Mouse (Mus musculus) G1E (cell line): ENCODE measurements around the gene Usp3. TPM values are rescaled to one million over a fixed set of nuclear protein-coding genes. Genes with fewer than 3 reads are reported as not detected.

Experiments used
- ATAC-seq: 2 replicates; pipeline ENCODE4 v1.8.0; 2016; ENCODE audit warnings: mild to moderate bottlenecking; ENCODE audit not compliant: insufficient number of reproducible peaks, poor library complexity, low FRiP score, severe bottlenecking; ENCODE audit errors: extremely low read depth
- DNase-seq: peaks from one replicate; pipeline ENCODE4 v3.0.0; 2012; ENCODE audit warnings: low spot score
- H3K27me3 ChIP-seq: 2 replicates; pipeline ENCODE4 v1.6.1; 2012; ENCODE audit warnings: mild to moderate bottlenecking, low read length, inconsistent platforms; ENCODE audit not compliant: insufficient read depth
- H3K36me3 ChIP-seq: replicated peaks from 2 replicates; pipeline ENCODE3; 2012; ENCODE audit warnings: mild to moderate bottlenecking, inconsistent platforms
- H3K4me1 ChIP-seq: 2 replicates; pipeline ENCODE4 v1.6.1; 2012; ENCODE audit warnings: low read depth, low read length, inconsistent platforms, mixed read lengths; ENCODE audit not compliant: insufficient read depth
- H3K4me3 ChIP-seq: 2 replicates; pipeline ENCODE4 v1.5.1; 2012; ENCODE audit warnings: low read depth, mild to moderate bottlenecking, inconsistent platforms, low read length, moderate library complexity, mixed read lengths
- H3K9me3 ChIP-seq: replicated peaks from 2 replicates; pipeline ENCODE4 v1.6.1; 2012; ENCODE audit warnings: inconsistent platforms
- CTCF ChIP-seq: IDR thresholded peaks from 2 replicates; pipeline ENCODE4 v1.5.1; 2012; ENCODE audit warnings: low read depth, low read length, inconsistent platforms, mixed read lengths
- GATA1 ChIP-seq: IDR thresholded peaks from 2 replicates; pipeline ENCODE4 v1.6.1; 2012; ENCODE audit warnings: borderline replicate concordance, low read length, inconsistent platforms, mixed read lengths
- GATA2 ChIP-seq: IDR thresholded peaks from 2 replicates; pipeline ENCODE4 v1.6.1; 2012; ENCODE audit warnings: low read depth, low read length, inconsistent platforms, borderline replicate concordance
- POLR2AphosphoS5 ChIP-seq: IDR thresholded peaks from 2 replicates; pipeline ENCODE4 v1.6.1; 2012; ENCODE audit warnings: low read depth, low read length, inconsistent platforms; ENCODE audit not compliant: insufficient replicate concordance
- TAL1 ChIP-seq: conservative IDR thresholded peaks from 2 replicates; pipeline ENCODE4 v1.6.1; 2012; ENCODE audit warnings: low read depth, low read length, inconsistent platforms, mixed read lengths
- polyA plus RNA-seq: library from polyadenylated mRNA; stranded (reverse); fragments of >175 nt; gene quantifications from 2 replicates; pipeline ENCODE4 v1.2.3, GENCODE M21; 2012
- total RNA-seq, 2 experiments: library from RNA; stranded (forward) in 1 of 2; stranded (reverse) in 1 of 2; fragments of 200-1000 nt in 1 of 2; fragments of >200 nt in 1 of 2; fragmentation: Nextera tagmentation in 1 of 2; gene quantifications; 2 replicates each; pipeline ENCODE4 v1.2.3; 2014 to 2017

The Usp3 gene
- total and polyA plus RNA-seq, 3 experiments: 12.8 to 73.9 (median 35.5) TPM

DNA sequence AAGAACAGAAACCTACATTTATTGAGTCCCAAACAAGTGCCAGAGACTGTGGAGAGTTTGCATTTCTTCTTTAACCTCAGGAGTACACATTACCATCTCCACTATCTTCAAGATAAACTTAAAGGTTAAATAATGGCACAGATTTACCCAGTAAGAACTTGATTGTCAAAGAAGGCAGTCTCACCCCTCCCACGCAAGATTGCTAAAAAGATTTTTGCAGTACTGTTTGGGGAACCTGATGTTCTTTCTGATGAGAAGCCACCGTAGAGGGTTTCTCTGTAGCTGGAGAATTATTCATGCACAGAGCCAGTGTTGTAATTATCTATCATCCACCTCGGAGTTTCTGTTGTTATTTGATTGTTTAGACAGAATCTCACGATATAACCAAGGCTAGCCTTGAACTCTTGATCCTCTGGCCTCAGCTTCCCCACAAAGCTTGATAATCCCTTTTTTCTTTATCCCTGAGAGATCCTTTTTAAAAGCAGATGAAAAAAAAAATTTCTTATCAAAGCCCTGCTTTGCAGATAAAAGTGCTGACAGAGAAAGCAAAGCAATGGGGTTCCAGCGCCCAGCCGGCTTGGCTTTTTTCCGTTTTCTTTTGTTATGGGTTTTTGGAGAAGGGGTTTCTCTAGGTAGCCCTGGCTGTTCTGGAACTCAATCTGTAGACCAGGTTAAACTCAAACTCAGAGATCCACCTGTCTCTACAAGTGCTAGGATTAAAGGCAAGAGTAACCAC lies 4.7 kb upstream of the Usp3 start:
- ATAC-seq (no peak), DNase-seq (no peak)
- no peaks in the 10 kb centered on the region for H3K9me3 ChIP-seq
- TF ChIP-seq POLR2AphosphoS5 (no peak), TAL1 (no peak), GATA1 (no peak), GATA2 (no peak), CTCF (no peak)
- peaks cover 41% of the 10 kb centered on the region for H3K4me1 ChIP-seq
- no peak overlapping the region for H3K4me3 ChIP-seq
- peaks cover 5% of the 10 kb centered on the region; the same call in 1 of the 2 replicates for H3K27me3 ChIP-seq
- H3K36me3 ChIP-seq: no peaks in the 10 kb centered on the region

DNA sequence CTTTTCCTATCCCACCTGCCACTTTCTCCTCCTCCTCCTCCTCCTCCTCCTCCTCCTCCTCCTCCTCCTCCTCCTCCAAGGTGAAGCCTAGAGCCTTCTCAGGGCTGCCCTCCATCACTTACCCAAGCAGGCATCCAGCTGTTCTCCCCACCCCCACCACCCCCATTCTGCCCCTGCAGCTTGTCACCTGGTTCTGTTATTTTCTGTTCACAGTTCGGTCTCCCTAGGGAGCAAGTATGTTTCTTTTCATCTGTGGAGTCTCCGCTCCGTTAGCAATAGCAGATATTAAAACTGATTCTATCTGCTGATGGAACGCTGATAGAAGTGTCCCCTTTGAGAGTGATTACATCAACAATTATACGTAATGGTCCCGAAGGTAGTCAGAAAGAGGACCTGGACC lies 4.1 kb upstream of the Usp3 start:
- no peak for DNase-seq
- H3K9me3 ChIP-seq: no peaks in the 10 kb centered on the region
- H3K27me3 ChIP-seq: peaks cover 5% of the 10 kb centered on the region; the same call in 1 of the 2 replicates
- no peak overlapping the region for H3K4me3 ChIP-seq
- TF ChIP-seq CTCF: no peak
- TF ChIP-seq TAL1: no peak
- no peak for TF ChIP-seq POLR2AphosphoS5
- TF ChIP-seq GATA1: no peak
- no peak for TF ChIP-seq GATA2
- H3K4me1 ChIP-seq: peaks cover 41% of the 10 kb centered on the region
- no peaks in the 10 kb centered on the region for H3K36me3 ChIP-seq
- no peak for ATAC-seq

DNA sequence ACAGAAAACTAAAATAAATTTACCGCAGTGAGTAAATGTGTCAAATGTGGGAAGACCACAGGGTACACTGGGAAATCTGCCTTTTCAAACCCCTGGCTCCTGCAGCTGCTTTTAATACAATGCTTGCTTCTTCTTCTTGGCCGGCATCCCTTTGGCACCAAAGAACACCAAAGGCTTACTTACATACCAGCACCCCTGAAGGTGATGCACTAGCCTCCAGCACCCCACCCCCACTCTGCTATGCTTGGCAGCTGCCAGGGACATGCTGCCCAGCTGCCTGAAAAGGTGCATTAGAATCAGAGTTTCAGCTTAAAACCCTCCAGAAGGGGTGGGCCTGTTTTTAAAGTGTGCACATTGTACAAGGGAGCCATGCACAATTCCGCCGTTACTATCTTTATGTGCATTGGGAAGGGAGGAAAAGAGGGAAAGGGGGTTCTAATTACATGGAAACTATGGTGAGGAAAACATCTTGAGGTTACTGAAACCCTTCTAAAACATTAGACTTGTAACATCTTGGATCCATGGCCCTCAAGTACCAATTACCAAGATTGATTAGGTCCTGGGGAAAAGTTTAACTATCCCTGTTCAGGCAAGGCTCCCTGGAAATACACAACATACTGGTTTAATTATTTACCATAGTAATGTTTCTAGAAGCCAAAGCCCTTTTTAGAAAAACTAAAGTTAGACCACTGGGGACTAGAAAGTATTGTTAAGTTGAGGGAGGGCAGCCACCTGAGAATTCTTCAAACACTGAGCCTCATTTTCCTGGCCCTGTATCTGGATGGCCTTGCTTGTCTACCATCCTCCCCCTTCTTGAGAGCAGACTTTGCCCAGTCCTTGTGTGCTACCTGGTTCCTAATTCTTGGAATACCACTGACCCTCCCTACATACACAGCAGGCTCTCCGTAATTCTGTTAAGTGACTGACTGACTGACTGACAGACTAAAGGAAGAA lies 3.1 kb upstream of the Usp3 start:
- Histone ChIP-seq H3K27me3 (peaks cover 5% of the 10 kb centered on the region; the same call in 1 of the 2 replicates), H3K4me1 (peaks cover 47% of the 10 kb centered on the region), H3K9me3 (no peaks in the 10 kb centered on the region), H3K4me3 (no peak overlapping the region), H3K36me3 (no peaks in the 10 kb centered on the region)
- TF ChIP-seq TAL1: no peak
- TF ChIP-seq CTCF: no peak
- no peak for TF ChIP-seq POLR2AphosphoS5
- TF ChIP-seq GATA2: no peak
- TF ChIP-seq GATA1: no peak
- DNase-seq (no peak), ATAC-seq (no peak)

DNA sequence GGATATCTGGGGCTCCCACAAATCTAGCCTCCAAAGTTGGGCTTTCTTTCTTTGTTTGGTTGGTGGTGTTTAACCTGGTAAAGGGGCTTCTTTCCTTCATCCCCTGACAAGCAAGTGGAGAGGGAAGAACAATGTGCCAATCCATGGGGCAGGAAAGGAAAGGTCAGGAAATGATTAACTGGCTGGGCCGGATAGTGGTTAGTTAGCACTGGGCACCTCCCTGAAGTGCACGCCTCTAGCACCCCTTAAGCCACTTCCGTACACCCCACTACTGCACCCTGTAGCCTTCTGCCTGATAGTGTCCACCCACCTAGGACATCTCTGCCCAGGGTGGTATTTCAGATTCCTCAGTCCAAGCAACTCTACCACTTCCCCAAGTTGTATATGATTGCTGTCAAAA lies 1.1 kb upstream of the Usp3 start:
- Histone ChIP-seq H3K4me1 (peaks cover 39% of the 10 kb centered on the region), H3K9me3 (no peaks in the 10 kb centered on the region), H3K4me3 (no peak overlapping the region; the same call in 1 of the 2 replicates), H3K36me3 (peaks cover 2% of the 10 kb centered on the region), H3K27me3 (peaks cover 5% of the 10 kb centered on the region; the same call in 1 of the 2 replicates)
- TF ChIP-seq CTCF (no peak), GATA1 (no peak), TAL1 (no peak), POLR2AphosphoS5 (no peak)
- no peak for ATAC-seq
- no peak for DNase-seq

DNA sequence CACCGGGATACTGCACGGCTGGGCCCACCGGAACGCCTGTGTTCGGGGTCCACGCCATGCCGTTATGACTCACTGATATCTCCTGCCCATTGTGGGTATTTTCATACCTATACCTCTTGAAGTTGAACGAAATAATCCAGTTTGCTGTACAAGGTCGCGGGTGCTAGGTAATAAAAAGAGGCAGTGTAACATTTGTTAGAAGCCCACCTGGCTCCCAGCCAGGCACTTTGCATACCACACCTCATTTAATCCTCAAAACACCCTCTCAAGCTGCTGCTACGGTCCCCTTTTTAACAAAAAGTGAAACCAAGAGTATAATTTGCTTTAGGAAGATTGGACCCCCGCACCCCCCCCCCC lies 649 bp upstream of the Usp3 start:
- Histone ChIP-seq H3K36me3 (peaks cover 2% of the 10 kb centered on the region), H3K4me3 (peak overlapping the region; percentile 85), H3K9me3 (no peaks in the 10 kb centered on the region), H3K4me1 (peaks cover 35% of the 10 kb centered on the region), H3K27me3 (peaks cover 5% of the 10 kb centered on the region; the same call in 1 of the 2 replicates)
- no peak for ATAC-seq
- no peak for DNase-seq
- no peak for TF ChIP-seq GATA2
- TF ChIP-seq GATA1: no peak
- TF ChIP-seq CTCF: no peak
- TF ChIP-seq POLR2AphosphoS5: no peak
- no peak for TF ChIP-seq TAL1

DNA sequence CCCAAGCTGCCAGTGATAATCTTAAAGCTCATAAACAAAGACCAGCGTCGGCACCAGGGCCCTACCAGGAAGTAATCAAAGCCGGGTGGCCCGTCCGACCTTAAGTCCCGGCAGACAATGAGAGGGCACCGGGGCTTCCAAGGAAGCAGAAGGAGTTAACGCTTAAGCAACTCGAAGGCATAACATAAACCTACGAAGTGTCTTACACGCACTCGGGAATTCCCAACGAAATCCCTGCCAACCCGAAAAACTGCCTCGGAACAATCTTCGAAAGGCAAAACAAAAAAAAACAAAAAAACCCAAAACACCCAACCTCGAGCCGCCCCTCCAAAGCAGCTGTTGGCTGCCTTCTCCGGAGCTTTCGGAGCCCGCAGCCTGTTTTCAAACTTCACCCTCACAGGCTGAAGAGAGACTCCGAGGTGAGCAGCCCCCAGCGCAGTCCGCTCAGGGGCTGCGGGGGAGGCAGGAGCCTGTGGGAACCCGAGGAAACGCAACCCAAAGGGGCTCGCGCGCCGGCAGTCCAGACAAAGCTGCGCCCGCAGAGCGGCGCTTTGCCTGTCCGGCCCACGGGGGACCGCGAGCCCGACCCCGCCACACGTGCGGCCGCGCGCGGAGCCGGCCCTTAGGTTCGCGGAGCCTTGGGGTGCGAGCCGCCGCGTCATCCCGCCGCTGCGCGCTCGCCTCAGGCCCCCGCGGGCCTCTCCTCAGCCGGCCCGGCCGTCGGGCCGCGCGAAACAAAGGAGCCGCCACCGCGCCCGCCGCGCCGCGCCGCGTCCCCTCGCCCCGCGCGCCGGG lies 894 bp downstream of the Usp3 start:
- peak overlapping the region; percentile 85 for H3K4me3 ChIP-seq
- peak; percentile 35 for DNase-seq
- H3K36me3 ChIP-seq: peaks cover 2% of the 10 kb centered on the region
- ATAC-seq: no peak
- TF ChIP-seq CTCF (no peak), POLR2AphosphoS5 (no peak), TAL1 (no peak), GATA1 (no peak), GATA2 (no peak)
- H3K9me3 ChIP-seq: no peaks in the 10 kb centered on the region
- H3K4me1 ChIP-seq: peaks cover 34% of the 10 kb centered on the region
- H3K27me3 ChIP-seq: peaks cover 5% of the 10 kb centered on the region; the same call in 1 of the 2 replicates
